Mouse (Mus musculus) embryonic facial prominence, embryonic 12.5 days (tissue): ENCODE measurements around the gene Olfr1217. TPM values are rescaled to one million over a fixed set of nuclear protein-coding genes. Genes with fewer than 3 reads are reported as not detected.
"Not testable (repeated sequence)": the region's sequence is repeated elsewhere in the genome, so short reads cannot be mapped to it uniquely, and the experiment has no call there.

Experiments
- ATAC-seq: fragments of 200-750 bp; cut with Nextera tagmentation; 2 replicates; pipeline ENCODE4 v1.8.0; 2017; ENCODE audit not compliant: insufficient number of reproducible peaks, insufficient read depth, low FRiP score, low TSS enrichment
- H3K27ac ChIP-seq: fragments of 300-500 bp; sonication (generic); 2 replicates; pipeline ENCODE4 v1.5.1; 2016; ENCODE audit warnings: mild to moderate bottlenecking
- H3K27me3 ChIP-seq: fragments of 300-500 bp; sonication (generic); 2 replicates; pipeline ENCODE4 v1.6.1; 2016; ENCODE audit warnings: mild to moderate bottlenecking, moderate library complexity
- H3K36me3 ChIP-seq: fragments of 300-500 bp; sonication (generic); 2 replicates; pipeline ENCODE4 v1.6.1; 2016; ENCODE audit warnings: mild to moderate bottlenecking
- H3K4me1 ChIP-seq: fragments of 300-500 bp; sonication (generic); 2 replicates; pipeline ENCODE4 v1.6.1; 2016
- H3K4me2 ChIP-seq: fragments of 300-500 bp; sonication (generic); replicated peaks from 2 replicates; pipeline ENCODE4 v1.6.1; 2016; ENCODE audit warnings: mild to moderate bottlenecking, moderate library complexity
- H3K4me3 ChIP-seq: fragments of 300-500 bp; sonication (generic); 2 replicates; pipeline ENCODE4 v1.5.1; 2016; ENCODE audit warnings: mild to moderate bottlenecking
- H3K9ac ChIP-seq: fragments of 300-500 bp; sonication (generic); 2 replicates; pipeline ENCODE4 v1.6.1; 2016; ENCODE audit warnings: mild to moderate bottlenecking, moderate library complexity
- H3K9me3 ChIP-seq: fragments of 300-500 bp; sonication (generic); 2 replicates; pipeline ENCODE4 v1.6.1; 2016; ENCODE audit warnings: mild to moderate bottlenecking, moderate library complexity
- whole genome bisulfite sequencing: fragments of 180-500 bp; shearing (Covaris S2); methylation state at CpG from one replicate; pipeline ENCODE4 v1.1.7; 2016; 5-methylcytosine and 5-hydroxymethylcytosine counted together
- polyA plus RNA-seq: library from polyadenylated mRNA; unstranded; fragments of >200 nt; fragmentation: Nextera tagmentation; extraction: Ambion mirVana; gene quantifications from 2 replicates; pipeline ENCODE4 v1.2.1, GENCODE M21; 2016

Gene Olfr1217
- polyA plus RNA-seq: not detected in 2 replicates

DNA sequence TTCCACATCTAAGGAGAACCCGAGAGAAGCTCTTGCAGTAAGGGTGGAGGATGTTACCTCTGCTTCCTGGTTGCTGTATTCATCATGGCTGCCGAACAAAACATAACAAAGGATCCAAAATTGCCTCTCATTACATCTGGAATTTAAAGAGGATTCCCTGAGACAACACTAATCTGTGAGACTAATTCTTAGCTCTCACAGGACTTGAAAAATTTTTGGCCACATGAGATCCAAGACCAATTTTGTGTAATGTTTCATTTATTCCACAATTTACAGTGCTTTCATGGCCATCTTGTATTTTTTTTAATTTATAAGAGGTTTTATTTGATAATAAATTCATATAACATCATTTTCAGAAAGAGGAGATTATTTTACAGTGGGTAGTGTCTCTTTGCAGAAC lies at the start of gene Olfr1217:
Gene Olfr1217 (minus strand): TSS at position 101 of the 400 bp plus-strand sequence.
- Histone ChIP-seq H3K4me1 (no peaks in the 10 kb centered on the region), H3K27ac (no peak within 1 kb of the TSS), H3K4me2 (no peak within 1 kb of the TSS), H3K9ac (no peak within 1 kb of the TSS), H3K4me3 (no peak within 1 kb of the TSS), H3K36me3 (no peaks in the 10 kb centered on the region), H3K27me3 (no peaks in the 10 kb centered on the region), H3K9me3 (no peaks in the 10 kb centered on the region)
- ATAC-seq: no peak
- WGBS: 70% methylated on average over 2 of the region's 2 CpGs

DNA sequence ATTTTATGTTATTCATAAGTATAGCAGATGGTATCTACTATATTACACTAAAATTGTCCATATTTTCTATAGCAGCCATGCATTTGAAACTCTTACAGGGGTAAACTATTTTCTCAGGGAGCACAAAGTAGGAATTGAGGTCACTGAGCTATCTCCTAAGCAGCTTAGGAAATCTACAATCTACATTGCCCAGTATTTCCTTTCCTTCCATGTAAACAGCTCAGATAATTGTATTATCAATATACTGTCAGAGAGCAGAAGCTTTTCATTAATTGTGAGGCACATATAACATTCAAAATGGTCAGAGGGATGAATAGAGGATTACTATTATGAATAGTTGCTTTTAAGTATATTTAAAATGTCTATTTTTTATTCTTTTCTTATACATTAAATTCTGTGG lies 49.6 kb upstream of the Olfr1217 start:
- Histone ChIP-seq H3K27ac (no peak overlapping the region), H3K4me1 (no peaks in the 10 kb centered on the region), H3K4me3 (no peak overlapping the region), H3K36me3 (no peaks in the 10 kb centered on the region), H3K9ac (no peak overlapping the region), H3K27me3 (no peaks in the 10 kb centered on the region), H3K4me2 (no peak overlapping the region), H3K9me3 (no peaks in the 10 kb centered on the region)
- no peak for ATAC-seq

DNA sequence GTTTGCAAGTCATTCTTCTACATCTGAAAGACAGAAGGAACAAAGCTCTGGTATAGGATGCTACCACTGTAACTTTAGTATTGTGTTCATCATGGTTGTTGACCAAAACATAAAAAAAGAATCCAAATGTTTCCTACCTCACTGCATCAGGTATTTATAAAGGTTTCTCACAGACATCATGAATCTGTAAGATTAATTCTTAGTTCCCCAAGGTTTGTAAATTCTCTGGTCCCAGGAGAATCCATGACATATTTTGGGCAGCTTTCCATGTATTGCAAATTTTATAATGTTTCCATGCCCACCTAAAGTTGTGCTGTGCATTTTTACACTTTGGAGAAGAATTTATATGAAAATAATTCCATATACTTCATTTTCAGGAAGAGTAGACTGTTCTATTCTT lies 29.2 kb upstream of the Olfr1217 start, which contains the start of gene Olfr1218:
Gene Olfr1218 (minus strand): TSS at position 101 of the 400 bp plus-strand sequence.
- no peak for ATAC-seq
- H3K4me3 ChIP-seq: no peak within 1 kb of the TSS

DNA sequence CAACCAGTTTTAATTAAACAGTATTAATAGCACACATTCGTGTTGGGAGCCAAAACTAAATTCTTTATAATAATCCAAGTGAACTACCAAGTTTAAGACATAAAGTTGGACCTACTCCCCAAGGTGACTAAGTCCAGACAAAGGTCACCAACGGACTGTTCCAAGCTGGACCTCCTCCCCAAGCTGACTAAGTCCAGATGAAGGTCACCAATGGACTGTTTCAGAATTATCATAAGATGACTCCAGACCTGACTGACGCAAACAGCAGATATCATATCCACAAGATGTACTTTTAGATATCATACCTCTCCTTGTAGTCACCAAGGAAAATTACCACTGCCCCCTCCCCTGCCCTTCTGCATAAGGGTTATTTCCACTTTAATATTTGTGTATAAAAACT lies 10.4 kb downstream of the Olfr1217 start:
- not testable (repeated sequence) for H3K4me1 ChIP-seq, ATAC-seq
- WGBS: 72% methylated on average over 3 of the region's 3 CpGs

More for the DNA sequence above, 29.2 kb upstream of the Olfr1217 start, which contains the start of gene Olfr1218:
- no peak within 1 kb of the TSS for H3K4me2 ChIP-seq
- H3K27me3 ChIP-seq: no peaks in the 10 kb centered on the region
- no peaks in the 10 kb centered on the region for H3K9me3 ChIP-seq
- H3K36me3 ChIP-seq: no peaks in the 10 kb centered on the region
- H3K9ac ChIP-seq: no peak within 1 kb of the TSS
- H3K27ac ChIP-seq: no peak within 1 kb of the TSS
- no peaks in the 10 kb centered on the region for H3K4me1 ChIP-seq

DNA sequence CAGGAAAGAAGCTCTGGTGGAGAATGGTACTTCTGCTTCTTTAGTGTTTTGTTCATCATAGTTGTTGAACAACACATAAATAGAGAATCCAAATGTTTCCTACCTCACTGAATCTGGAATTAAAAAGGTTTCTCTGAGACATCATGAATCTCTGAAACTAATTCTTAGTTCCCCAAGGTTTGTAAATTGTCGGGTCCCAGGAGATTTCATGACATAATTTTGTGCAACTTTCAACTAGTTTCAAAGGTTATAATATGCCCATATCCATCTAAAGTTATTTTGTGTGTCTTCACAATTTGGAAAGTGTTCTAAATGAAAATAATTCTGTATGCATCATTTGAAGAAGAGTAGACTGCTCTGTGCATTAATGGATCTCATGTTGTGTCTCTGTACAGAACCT lies 13.6 kb downstream of the Olfr1217 start, which contains the start of gene Olfr1216:
Gene Olfr1216 (minus strand): TSS at position 101 of the 400 bp plus-strand sequence.
- WGBS: 79% methylated on average over 1 of the region's 1 CpGs
- no peak for ATAC-seq
- Histone ChIP-seq H3K9ac (no peak within 1 kb of the TSS), H3K36me3 (no peaks in the 10 kb centered on the region), H3K27ac (no peak within 1 kb of the TSS), H3K4me1 (no peaks in the 10 kb centered on the region), H3K27me3 (no peaks in the 10 kb centered on the region), H3K4me2 (no peak within 1 kb of the TSS), H3K4me3 (no peak within 1 kb of the TSS), H3K9me3 (no peaks in the 10 kb centered on the region)

More for the DNA sequence above, 10.4 kb downstream of the Olfr1217 start:
- not testable (repeated sequence) for H3K4me2 ChIP-seq, H3K9ac ChIP-seq, H3K27me3 ChIP-seq, H3K36me3 ChIP-seq, H3K9me3 ChIP-seq, H3K4me3 ChIP-seq, H3K27ac ChIP-seq

DNA sequence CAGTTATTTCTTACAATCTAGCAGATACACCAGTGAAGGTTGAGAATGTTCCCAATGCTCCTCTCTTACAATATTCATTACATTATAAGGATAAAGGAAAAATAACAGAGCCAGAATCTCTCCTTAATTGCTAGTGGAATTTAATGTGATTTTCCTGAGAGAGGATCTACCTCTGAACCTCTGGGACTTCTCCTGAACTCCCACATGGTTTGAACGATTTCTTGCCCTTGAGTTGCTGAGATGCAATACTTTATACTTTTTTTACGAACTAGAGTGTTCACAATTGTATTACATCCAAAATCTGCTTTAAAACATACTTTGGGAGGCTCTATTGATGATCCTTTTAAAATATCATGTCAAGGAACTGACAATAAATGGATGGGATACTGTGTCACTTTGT lies 25.0 kb downstream of the Olfr1217 start, which contains the start of gene Olfr1215:
Gene Olfr1215 (minus strand): TSS at position 101 of the 400 bp plus-strand sequence.
- Histone ChIP-seq H3K4me2 (no peak within 1 kb of the TSS), H3K9me3 (no peaks in the 10 kb centered on the region), H3K4me1 (no peaks in the 10 kb centered on the region), H3K27me3 (no peaks in the 10 kb centered on the region), H3K9ac (no peak within 1 kb of the TSS), H3K4me3 (no peak within 1 kb of the TSS), H3K27ac (no peak within 1 kb of the TSS), H3K36me3 (no peaks in the 10 kb centered on the region)
- no peak for ATAC-seq
- WGBS: 69% methylated on average over 2 of the region's 2 CpGs

DNA sequence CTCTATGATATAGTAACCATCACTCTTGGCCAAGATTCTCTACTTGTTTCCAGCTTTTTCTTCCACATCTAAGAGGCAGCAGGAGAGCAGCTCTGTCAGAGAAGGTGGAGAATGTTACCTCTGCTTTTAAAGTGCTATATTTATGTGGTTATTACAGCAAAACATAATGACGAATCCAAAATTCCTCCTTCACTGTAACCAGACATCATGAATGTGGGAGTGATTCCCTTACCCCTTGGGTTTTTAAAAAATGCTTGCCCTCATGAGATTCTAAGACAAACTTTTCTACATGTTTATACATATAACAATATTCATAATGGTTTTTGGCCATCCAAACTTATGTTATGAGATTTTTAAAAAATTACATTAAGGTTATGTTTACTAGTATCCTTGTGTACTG lies 39.3 kb downstream of the Olfr1217 start, which contains the start of gene Olfr1214:
Gene Olfr1214 (minus strand): TSS at position 101 of the 400 bp plus-strand sequence.
- no peak within 1 kb of the TSS for H3K4me3 ChIP-seq
- WGBS: 93% methylated on average over 1 of the region's 1 CpGs
- H3K4me1 ChIP-seq: no peaks in the 10 kb centered on the region
- H3K4me2 ChIP-seq: no peak within 1 kb of the TSS
- H3K9ac ChIP-seq: no peak within 1 kb of the TSS
- no peaks in the 10 kb centered on the region for H3K9me3 ChIP-seq
- H3K36me3 ChIP-seq: no peaks in the 10 kb centered on the region
- no peaks in the 10 kb centered on the region for H3K27me3 ChIP-seq
- H3K27ac ChIP-seq: no peak within 1 kb of the TSS
- ATAC-seq: no peak

DNA sequence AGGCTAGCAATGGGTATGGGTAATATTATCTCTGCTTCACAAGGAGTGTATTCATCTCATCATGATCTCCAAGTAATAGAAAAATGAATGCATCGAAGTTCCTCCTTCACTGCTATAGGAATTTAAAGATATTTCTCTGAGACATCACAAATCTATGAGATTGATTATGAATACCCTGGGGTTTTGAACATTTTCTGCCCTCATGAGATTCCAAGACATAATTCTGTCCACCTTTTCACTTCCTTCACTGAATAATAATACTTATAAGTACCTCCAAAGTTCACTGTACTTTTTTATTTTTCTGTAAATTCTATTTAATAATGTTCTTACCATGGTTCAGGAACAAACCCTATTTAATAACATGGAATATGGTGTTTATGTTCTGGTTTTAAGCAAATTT lies 51.7 kb downstream of the Olfr1217 start, which contains the start of gene Gm13762:
Gene Gm13762 (minus strand): TSS at position 101 of the 400 bp plus-strand sequence.
- ATAC-seq: no peak
- no peaks in the 10 kb centered on the region for H3K36me3 ChIP-seq
- H3K4me3 ChIP-seq: no peak within 1 kb of the TSS
- H3K27me3 ChIP-seq: no peaks in the 10 kb centered on the region
- no peak within 1 kb of the TSS for H3K4me2 ChIP-seq
- H3K27ac ChIP-seq: no peak within 1 kb of the TSS
- no peaks in the 10 kb centered on the region for H3K4me1 ChIP-seq
- no peak within 1 kb of the TSS for H3K9ac ChIP-seq
- 80% methylated on average over 1 of the region's 1 CpGs for WGBS
- H3K9me3 ChIP-seq: no peaks in the 10 kb centered on the region

Other genes with a start within 250 kb of the Olfr1217 start
- gene Olfr1201, start 239.0 kb downstream of the Olfr1217 start, polyA plus RNA-seq: not detected in 2 replicates
- gene Olfr1202, start 217.6 kb downstream of the Olfr1217 start, polyA plus RNA-seq: 0.04 TPM in 1 of 2 replicates, not detected in the other
- gene Olfr1205, start 202.3 kb downstream of the Olfr1217 start, polyA plus RNA-seq: not detected in 2 replicates
- not detected in 2 replicates for gene Olfr1204, start 182.8 kb downstream of the Olfr1217 start, polyA plus RNA-seq
- not detected in 2 replicates for gene Olfr1206, start 168.8 kb downstream of the Olfr1217 start, polyA plus RNA-seq
- gene Olfr1208, start 129.8 kb downstream of the Olfr1217 start, polyA plus RNA-seq: not detected in 2 replicates
- not detected in 2 replicates for gene Olfr1209, start 116.9 kb downstream of the Olfr1217 start, polyA plus RNA-seq
- not detected in 2 replicates for gene Olfr1211, start 94.0 kb downstream of the Olfr1217 start, polyA plus RNA-seq
- not detected in 2 replicates for gene Olfr1212, start 78.1 kb downstream of the Olfr1217 start, polyA plus RNA-seq
- not detected in 2 replicates for gene Gm13762, start 51.8 kb downstream of the Olfr1217 start, polyA plus RNA-seq
- gene Olfr1214, start 39.4 kb downstream of the Olfr1217 start, polyA plus RNA-seq: not detected in 2 replicates
- not detected in 2 replicates for gene Olfr1215, start 25.1 kb downstream of the Olfr1217 start, polyA plus RNA-seq
- gene Olfr1216, start 13.7 kb downstream of the Olfr1217 start, polyA plus RNA-seq: not detected in 2 replicates
- not detected in 2 replicates for gene Olfr1218, start 29.1 kb upstream of the Olfr1217 start, polyA plus RNA-seq
- not detected in 2 replicates for gene Olfr1219, start 51.4 kb upstream of the Olfr1217 start, polyA plus RNA-seq
- gene Olfr1220, start 74.8 kb upstream of the Olfr1217 start, polyA plus RNA-seq: 0.04 TPM in 1 of 2 replicates, not detected in the other
- not detected in 2 replicates for gene Olfr1221, start 85.2 kb upstream of the Olfr1217 start, polyA plus RNA-seq
- gene Olfr1222, start 101.0 kb upstream of the Olfr1217 start, polyA plus RNA-seq: not detected in 2 replicates
- gene Olfr1223, start 119.5 kb upstream of the Olfr1217 start, polyA plus RNA-seq: not detected in 2 replicates
- not detected in 2 replicates for gene Olfr1224-ps1, start 132.0 kb upstream of the Olfr1217 start, polyA plus RNA-seq
- not detected in 2 replicates for gene Olfr1225, start 142.6 kb upstream of the Olfr1217 start, polyA plus RNA-seq
- not detected in 2 replicates for gene Olfr1226, start 168.0 kb upstream of the Olfr1217 start, polyA plus RNA-seq
- not detected in 2 replicates for gene Olfr1228, start 222.0 kb upstream of the Olfr1217 start, polyA plus RNA-seq